Mouse (Mus musculus) Muller cell, postnatal 12 days (primary cell): ENCODE data around the gene Chrm5.
"Not testable (repeated sequence)": the region's sequence is repeated elsewhere in the genome, so short reads cannot be mapped to it uniquely, and the experiment has no call there.

Source experiments
- DNase-seq: peaks from one replicate; pipeline ENCODE4 v3.0.0-alpha.2; 2015; ENCODE audit errors: inconsistent ontology term

Chrm5 gene

DNA sequence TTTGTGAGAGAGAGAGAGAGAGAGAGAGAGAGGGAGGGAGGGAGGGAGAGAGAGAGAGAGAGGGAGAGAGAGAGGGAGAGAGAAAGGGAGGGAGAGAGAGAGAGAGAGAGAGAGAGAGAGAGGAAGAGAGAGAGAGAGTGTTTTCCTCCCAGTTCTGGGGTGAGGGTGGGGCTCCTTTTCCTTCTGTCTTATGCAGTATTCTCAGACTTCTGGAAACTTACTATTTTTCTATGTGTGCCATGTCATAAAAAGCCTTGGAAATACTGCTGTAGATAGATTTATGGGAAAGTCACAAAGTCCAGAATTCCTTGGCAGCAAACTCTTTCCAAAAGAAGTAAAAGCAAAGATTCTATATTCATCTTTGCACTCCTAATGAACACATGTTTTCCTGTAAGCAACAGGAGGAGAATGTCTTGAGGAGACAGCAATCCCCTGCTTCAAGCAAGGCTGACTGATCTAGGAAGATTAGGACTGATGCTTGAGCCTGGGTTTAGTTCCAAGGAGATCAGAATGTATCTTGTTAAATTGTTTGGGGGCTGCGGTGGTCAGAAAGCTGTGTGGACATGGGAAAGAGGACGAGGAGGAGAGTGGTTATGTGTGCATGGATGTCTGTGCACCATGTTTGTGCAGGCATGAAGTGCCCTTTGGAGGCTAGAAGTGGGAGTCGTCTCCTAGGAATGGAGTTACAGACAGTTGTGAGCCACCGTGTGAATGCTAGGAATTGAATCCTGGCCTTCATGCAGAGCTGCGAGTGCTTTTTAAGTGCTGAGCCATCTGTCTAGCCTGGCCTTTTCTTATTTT lies 2.2 kb upstream of the Chrm5 start:
- no peak for DNase-seq

DNA sequence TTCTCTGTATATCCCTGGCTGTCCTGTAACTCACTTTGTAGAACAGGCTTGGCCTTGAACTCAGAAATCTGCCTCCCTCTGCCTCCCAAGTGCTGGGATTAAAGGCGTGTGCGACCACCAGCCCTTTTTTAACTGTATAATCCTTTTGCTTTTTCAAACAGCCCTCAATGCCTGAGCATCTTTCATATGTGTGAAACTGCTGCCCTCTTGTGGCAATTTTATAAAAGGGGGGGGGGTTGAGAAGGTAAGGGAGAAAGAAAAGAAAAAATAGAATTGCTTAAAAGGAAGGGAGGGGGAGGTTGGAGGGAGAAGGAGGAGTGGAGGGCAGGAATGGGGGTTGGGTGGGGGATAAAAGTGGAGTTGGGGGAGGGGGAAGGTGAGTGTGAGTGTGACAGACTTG lies 995 bp upstream of the Chrm5 start:
- DNase-seq, result peak; percentile 76

DNA sequence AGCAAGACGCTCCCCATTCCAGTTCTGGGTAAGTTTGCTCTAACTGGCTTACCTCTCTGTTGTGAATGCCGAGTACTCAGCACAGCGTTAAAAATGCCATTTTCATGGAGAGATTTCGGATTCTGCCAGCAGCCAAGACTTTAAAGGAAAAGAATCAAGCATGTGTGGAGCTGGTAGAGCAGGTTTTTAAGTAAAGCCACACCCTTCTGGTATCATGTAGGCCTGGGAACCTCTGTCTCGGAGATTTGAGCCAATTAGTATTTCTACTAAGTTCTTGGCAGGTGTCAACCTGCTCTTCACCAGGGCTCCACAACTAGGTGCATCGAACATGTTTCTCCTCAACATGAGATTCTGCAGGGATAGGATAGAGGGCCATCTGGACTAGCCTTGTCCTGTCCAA lies 4.0 kb downstream of the Chrm5 start:
- DNase-seq, result no peak

DNA sequence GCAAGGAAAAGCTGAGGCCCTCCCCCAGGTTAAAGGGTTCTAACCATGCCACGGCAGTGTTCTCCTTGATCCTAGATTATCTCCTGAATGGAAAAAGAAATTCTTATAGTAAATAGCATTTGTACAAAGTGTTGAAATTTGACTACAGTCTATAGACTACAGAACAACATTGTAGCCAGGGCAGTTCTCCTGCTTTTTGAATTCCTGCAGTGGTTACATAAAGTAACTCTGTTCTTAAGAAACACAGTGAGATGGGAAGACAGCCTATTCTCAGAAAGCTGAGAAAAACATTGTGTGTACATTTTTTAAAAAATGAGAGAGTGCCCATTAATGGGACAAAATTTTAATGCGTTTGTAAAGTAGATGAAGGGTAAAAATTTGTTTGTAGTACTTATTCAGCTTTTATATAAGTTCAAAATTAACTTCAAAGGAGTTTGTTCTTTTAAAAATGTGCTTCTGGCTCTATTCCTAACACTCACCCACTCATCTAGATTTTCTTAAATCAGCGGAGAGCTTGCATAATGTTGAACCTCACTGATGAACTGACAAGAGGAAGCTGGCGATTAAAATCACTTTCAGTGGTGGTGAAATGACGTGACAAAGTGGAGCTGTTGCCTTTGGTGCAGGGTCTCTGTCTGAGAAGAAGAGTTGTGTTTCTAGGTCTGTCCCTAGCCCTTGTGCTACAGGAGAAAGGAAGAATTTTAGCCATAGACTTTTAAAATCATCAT lies 5.4 kb downstream of the Chrm5 start:
- no peak for DNase-seq

DNA sequence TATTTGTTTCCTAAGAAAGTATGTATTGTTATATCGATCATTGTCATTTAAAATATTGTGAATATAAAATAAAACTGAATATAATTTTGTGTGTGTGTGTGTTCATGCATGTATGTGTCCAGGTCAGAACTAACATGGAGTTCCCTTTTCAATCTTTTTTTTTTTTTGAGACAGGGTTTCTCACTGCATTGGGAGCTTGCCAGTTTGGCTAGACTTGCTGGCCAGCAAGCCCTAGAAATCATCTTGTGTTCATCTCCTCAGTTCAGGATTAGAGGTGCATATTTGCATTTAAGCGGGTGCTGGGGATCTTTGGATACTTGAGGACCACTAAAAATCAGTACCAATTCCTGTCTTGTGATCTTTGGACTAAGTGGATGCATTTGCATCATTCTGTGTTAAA lies 8.5 kb downstream of the Chrm5 start:
- DNase-seq, result no peak

DNA sequence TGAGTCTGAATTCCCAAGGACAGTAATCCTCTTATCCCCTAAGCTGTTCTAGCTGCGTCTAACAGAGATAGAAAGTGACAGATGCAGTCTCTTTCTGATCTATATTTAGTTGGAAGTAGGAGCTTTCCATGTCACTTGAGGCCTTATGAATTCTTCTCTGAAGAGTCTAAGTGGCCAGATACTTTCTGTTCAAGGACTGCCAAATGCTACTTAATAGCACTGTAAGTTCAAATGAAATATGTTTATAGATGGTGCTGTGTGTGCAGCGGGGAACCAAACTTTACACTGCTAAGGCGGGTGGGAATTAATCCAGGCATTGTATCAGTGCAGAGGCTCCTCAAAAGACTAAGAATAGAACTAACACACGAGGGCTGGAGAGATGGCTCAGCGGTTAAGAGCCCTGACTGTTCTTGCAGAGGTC lies 9.6 kb downstream of the Chrm5 start:
- DNase-seq, result no peak

DNA sequence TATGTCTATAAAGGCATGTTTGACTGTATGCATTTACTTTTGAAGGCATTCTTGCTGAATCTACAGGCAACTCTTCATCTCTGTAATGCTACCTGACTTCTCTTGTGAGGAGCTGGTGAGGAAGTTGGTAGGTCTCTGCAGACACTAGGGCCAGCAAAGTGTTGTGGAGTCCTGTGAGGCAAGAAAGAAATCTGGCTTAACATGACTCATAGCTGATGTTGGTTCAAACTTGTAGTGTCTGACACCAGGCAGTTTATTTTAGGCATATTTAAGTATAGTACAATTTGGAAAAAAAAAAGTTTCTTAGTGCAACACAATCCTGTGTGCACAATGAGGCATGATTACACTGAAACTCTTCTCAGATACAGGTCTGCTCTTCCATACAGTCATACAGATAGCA lies 11.0 kb downstream of the Chrm5 start:
- DNase-seq, result no peak

DNA sequence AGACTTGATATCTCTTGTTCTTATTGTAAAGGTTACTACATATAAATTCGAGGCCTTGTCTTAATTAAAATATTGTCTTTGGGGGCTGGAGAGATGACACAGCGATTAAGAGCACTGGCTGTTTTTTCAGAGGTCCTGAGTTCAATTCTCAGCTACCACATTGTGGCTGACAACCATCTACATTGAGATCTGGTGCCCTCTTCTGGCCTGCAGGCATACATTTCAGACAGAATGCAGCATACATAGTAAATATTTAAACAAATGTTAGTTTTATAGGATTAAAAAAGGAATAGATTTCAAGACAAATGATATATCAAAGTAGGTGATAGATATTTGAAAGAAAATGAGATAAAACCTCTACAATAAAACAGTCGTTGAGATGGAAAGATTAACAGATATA lies 20.0 kb downstream of the Chrm5 start:
- no peak for DNase-seq

DNA sequence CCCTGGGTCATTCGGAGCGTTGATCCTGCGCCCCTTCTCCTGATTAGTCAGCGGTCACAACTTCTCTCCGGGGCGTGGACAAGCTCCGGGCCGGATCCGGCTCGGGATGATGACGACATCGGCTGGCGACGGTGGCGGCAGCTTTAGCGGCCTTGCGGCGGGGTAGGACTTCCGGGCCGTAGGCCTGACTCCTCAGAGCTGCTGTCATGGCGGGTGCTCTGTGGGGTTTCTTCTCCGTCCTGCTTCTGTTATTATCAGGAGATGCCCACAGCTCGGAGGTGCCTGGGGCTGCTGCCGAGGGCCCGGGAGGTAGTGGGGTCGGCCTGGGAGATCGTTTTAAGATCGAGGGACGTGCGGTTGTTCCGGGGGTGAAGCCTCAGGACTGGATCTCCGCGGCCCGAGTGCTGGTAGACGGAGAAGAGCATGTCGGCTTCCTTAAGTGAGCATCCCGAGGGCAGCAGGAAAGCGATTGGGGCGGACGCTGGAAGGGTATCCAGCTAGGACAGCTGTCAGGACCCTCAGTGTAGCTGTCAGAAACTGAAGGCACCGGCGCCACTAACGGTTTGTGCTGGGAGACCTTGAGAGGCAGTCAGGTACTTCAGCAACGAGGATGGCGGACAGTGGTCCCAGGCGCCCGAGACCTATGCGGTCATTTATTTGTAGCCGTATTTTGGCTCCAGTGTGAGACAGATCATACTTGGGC lies 25.6 kb downstream of the Chrm5 start, which contains the start of gene Emc7:
TSS of gene Emc7 (plus strand) at position 136 of the 703 bp plus-strand sequence.
- peak; percentile 96 for DNase-seq

DNA sequence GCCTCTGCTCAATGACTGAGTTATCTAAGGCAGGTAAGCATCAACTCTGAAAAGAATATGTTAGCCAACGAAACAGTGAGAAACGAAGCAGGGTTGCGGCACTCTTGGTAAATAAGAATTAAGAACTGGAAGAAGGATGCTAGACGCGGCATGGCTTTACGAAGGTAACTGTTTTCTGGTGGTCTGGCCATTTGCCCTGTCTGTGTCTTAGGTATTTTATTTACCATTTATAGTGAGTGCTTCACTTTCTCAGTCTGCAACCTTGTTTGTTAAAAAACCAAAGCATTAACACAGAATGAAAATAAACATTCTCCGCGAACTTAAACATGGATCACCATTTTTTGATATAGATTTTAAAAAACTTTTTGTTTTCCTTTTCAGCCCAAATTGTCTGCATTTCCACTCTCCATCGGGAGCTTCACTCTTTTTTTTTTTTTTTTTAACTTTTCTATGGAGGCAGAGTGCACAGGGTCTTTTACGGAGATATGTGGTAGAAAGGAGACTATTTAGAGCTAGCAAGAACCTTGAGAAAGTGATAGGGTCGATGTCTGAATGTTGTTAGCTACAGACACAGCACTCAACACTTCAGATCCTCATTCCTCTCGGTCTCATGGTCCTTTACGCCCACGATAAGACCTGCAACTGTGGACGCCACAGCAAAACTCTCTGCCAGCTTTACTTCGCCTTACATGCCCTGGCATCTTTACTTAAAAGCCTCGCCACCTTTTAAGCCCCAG lies 26.3 kb downstream of the Chrm5 start:
- no peak for DNase-seq

DNA sequence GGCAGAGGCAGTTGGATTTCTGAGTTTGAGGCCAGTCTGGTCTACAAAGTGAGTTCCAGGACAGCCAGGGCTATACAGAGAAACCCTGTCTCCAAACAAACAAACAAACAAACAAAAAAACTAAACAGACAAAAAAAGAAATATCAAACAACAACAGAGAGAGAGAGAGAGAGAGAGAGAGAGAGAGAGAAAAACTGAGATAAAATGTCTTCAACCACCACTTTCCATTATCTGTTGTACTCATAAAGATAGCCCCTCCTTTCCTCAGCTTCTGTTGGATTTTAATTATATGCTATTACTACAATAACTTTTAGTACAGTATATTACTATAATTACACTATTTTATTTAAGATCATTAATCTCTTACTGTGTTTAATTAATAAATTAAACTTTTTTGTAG lies 28.1 kb downstream of the Chrm5 start:
- not testable (repeated sequence) for DNase-seq

DNA sequence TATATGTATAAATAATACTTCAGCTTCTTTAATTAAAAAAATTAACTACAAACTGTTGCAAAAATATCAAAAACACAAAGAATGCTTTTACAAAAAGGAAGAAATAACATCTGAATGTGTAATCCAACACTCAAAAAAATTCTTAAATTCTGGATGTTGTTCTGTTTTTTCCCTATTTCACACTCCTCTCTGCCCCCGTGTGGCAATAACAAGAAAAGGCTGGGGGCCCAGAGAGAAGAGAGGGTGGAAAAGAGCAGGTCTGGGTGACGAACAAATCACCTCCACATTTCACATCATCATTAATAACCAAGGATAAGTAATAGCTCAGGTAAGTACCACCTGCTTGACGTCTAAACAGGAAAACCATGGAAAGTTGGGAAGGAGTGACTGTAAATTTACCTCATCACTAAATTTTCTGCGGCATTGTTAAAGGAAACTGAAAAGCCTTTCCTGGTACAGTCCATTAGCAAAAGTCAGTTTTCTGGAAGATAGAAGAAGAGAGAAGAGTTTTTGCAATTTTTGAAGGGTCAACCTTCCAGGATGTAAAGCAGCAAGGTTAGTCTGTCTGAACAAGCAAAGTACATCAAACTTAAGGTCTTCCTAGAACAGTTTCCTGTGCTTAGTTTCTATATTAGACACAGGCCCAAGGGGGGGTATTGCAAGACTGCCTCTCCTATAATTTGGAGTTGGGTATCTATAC lies 30.8 kb downstream of the Chrm5 start:
- peak; percentile 42 for DNase-seq

DNA sequence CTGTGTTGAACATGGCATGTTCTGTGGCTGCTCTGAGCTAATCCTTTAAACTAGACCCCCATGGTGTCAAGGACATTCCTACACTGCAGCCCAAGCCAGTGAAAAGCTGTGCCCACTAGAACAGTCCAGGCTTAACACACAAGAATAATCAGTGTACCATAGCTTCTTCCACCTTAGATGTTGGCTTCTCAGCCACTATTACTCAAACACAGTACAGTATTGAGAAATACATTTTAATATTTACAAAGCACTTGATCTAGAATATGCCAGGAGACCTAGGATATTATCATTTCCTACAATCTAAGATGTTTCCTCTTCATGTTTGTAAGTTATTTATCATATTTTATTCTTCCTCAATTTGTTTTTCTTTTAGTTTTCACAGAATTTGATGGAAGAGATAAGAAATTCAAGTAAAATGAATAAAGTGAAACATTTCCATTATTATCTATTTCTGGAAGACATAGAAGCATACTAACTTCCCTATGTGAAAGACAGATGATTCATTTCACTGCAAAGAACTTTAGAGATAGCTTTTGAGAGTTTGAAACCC lies 32.0 kb downstream of the Chrm5 start:
- no peak for DNase-seq

DNA sequence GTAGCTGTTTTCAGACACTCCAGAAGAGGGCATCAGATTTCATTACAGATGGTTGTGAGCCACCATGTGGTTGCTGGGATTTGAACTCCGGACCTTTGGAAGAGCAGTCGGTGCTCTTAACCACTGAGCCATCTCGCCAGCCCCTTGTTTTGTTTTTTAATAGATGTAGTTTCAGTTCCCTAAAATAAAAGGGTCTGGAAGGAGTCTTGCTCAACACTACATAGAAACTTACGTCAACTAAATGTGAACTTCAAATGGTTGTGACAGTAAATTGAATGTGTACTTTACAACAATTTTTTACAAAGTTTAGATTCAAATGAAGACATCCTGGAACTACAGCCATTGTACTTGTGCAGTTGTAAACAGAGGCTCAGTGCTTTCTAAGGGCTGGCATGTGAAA lies 32.5 kb downstream of the Chrm5 start:
- not testable (repeated sequence) for DNase-seq

DNA sequence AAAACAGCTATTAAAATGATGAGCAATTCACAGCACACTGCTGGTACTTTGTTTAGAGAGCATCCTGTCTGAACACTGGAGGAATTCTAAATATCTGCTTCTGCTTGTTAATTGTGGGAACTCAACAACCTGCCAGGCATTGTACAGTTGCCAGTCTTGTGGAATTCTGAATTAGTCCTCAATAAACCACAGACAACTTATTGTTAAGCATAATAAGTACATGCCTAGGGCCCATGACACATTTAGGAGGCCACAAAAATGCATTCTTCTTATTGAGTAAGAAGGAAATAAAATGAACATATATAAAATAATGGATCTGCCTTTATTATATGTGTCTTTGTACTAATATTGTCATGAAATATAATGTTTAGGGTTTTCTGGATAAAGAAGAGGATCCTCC lies 35.1 kb downstream of the Chrm5 start:
- peak; percentile 99 for DNase-seq

DNA sequence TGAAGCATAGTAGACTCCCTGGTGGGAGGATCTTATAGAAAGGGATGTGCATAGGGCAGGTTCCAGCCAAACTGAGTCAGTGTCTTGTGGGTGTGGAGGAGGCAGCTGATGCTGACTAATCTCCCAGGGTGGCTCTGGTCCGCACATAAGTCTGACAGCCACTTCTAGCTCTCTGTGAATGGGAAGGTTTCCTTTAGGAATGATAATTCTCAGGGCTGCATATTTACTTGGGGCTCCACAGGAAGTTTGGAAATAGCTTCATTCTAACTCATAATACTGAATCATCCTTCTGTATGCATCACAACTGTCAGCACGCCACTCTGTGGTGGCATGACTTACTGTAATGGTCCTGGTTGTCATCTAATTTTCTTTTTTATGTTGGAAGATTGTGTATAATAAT lies 37.1 kb downstream of the Chrm5 start:
- DNase-seq, result peak; percentile 85

DNA sequence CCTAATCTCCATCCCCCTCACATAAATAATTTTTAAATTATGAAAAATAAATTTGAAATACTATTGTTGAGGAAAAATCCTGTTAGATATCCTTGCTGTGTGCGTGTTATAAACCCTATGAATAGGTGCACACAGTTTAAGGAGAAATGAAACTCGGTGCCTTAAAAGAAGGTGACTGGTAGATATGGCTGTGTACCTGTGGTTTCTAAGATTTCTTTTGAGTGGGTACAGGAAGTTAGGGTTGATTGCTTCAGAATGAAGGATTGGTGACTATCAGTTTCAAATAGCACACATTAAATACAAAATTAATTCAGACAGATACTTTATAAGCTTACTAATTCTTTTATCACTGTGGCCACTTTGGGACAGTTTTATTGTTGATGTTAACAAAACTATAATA lies 43.0 kb downstream of the Chrm5 start:
- DNase-seq, result no peak

DNA sequence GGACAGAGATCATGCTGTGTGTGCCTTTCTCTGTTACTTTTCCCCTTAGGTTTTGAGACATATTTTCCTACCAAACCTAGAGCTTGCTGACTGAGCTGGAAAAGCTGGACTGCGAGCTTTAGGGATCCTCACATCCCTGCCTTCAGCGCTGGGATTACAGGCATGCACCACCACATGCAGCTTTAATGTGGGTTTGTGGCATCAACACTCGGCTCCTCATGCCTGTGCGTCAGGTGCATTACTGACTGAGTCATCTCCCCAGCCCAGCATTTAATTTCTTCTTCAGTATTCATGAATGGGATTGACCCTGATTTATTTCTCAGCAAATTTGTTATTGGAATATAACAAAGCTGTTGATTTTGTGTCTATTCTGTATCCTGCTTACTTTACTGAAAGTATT lies 44.3 kb downstream of the Chrm5 start:
- DNase-seq, result no peak

DNA sequence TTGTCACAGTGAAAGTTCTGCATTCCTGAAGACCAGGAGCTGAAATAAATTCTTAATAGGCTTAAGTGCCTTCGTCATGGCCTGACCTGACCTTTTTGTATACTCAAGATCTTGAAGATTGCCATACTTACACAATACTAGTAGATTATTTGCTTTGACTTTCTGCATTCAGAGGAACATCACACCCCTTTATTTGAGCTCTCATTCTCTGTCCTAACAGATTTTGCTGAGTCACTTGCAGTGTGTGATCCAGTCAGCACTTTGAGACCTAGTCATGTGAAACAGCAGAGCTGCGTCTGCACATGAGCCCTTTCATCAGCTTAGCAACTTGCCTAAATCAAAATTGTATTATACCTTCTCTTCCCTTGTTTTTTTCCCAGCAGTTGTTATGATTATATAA lies 47.2 kb downstream of the Chrm5 start:
- DNase-seq, result peak; percentile 51

DNA sequence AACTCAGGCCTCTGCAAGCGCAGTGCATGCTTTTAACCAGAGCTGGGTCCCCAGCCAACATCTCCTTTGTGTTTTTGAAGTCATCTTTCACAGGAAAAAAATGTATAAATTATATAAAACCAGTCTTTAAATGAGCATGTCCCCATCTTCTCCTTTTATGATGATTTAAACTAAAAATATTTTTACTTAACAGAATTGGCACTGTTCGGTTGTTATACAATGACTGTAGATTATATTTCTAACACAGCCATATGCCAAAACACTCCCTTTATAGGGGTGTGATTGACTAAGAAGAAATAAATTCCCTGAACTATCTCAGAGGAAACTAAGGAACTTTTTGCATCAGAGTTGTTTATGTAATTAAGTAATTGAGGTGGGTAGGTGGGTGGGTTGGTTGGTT lies 48.0 kb downstream of the Chrm5 start:
- DNase-seq, result no peak

DNA sequence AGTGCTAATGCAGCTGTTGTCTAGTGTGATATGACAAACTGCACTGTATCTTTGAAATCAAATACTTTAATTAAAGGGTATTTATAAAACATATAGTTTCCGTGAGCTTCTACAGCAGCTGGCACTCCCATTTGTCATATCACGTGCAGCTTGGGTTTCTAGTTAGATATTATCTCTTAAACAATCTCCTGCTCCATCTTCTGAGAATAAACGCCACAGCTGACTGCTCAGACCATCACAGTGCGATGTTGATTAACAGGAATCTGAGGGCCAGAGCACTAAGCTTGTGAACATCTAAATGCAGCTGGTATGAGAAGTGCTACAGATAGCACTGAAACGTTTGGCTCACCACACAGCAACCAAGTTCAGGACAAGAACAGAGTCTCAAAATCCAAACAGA lies 50.2 kb downstream of the Chrm5 start:
- no peak for DNase-seq
